Mouse (Mus musculus) MEL (cell line): ENCODE results near the gene Syt1. TPM values are rescaled to one million over a fixed set of nuclear protein-coding genes. Genes with fewer than 3 reads are reported as not detected.

ENCODE experiments used
- DNase-seq: peaks from one replicate; pipeline ENCODE4 v3.0.0; 2011; ENCODE audit warnings: low read depth, low spot score
- H3K27ac ChIP-seq: 2 replicates; pipeline ENCODE4 v1.5.1; 2012; ENCODE audit warnings: low read depth, mild to moderate bottlenecking, control low read depth, low read length, moderate library complexity; ENCODE audit not compliant: control insufficient read depth
- H3K27me3 ChIP-seq, 2 experiments: fragments of 150-350 bp in 1 of 2; sonication (generic) in 1 of 2; 2 replicates each; pipeline ENCODE4 v1.6.1; 2012; ENCODE audit warnings: low read length in 2 of 2, mild to moderate bottlenecking in 2 of 2, improper control_type of control experiment in 1 of 2, moderate library complexity in 1 of 2; ENCODE audit not compliant: insufficient read depth in 2 of 2, control insufficient read depth in 1 of 2
- H3K36me3 ChIP-seq, 2 experiments: 2 replicates each; pipeline ENCODE4 v1.6.1; 2012 to 2014; ENCODE audit warnings: low read length in 2 of 2, improper control_type of control experiment in 1 of 2, inconsistent platforms in 1 of 2, mild to moderate bottlenecking in 1 of 2; ENCODE audit not compliant: insufficient read depth in 2 of 2, control insufficient read depth in 1 of 2
- H3K4me1 ChIP-seq, 2 experiments: fragments of 150-350 bp in 1 of 2; sonication (generic) in 1 of 2; 2 replicates each; pipeline ENCODE4 v1.6.1; 2012; ENCODE audit warnings: low read length in 2 of 2, improper control_type of control experiment in 1 of 2, mild to moderate bottlenecking in 1 of 2; ENCODE audit not compliant: insufficient read depth in 2 of 2, control insufficient read depth in 1 of 2
- H3K4me3 ChIP-seq, 2 experiments: fragments of 150-350 bp in 1 of 2; sonication (generic) in 1 of 2; 2 replicates each; pipeline ENCODE4 v1.5.1; 2012; ENCODE audit warnings: low read depth in 2 of 2, low read length in 2 of 2, mild to moderate bottlenecking in 2 of 2, moderate library complexity in 2 of 2, control low read depth in 1 of 2, improper control_type of control experiment in 1 of 2; ENCODE audit not compliant: control insufficient read depth in 1 of 2, insufficient read depth in 1 of 2
- H3K79me2 ChIP-seq: 2 replicates; pipeline ENCODE4 v1.6.1; 2012; ENCODE audit warnings: mild to moderate bottlenecking, low read length, moderate library complexity; ENCODE audit not compliant: control insufficient read depth, poor library complexity, insufficient read depth
- H3K9ac ChIP-seq: 2 replicates; pipeline ENCODE4 v1.6.1; 2012; ENCODE audit warnings: low read depth, mild to moderate bottlenecking, control low read depth, low read length, moderate library complexity; ENCODE audit not compliant: control insufficient read depth, poor library complexity, severe bottlenecking
- H3K9me3 ChIP-seq: fragments of 150-350 bp; sonication (generic); replicated peaks from 2 replicates; pipeline ENCODE4 v1.6.1; 2012; ENCODE audit warnings: mild to moderate bottlenecking, low read length, improper control_type of control experiment, moderate library complexity; ENCODE audit not compliant: insufficient read depth
- BHLHE40 ChIP-seq: IDR thresholded peaks from 2 replicates; pipeline ENCODE4 v1.6.1; 2012; ENCODE audit warnings: low read depth, mild to moderate bottlenecking, inconsistent platforms, low read length, improper control_type of control experiment, borderline replicate concordance
- CHD2 ChIP-seq: IDR thresholded peaks from 2 replicates; pipeline ENCODE4 v1.6.1; 2011; ENCODE audit warnings: low read length, improper control_type of control experiment
- CTCF ChIP-seq, 3 experiments: IDR thresholded peaks in 2 of 3; conservative IDR thresholded peaks in 1 of 3; 2 replicates each; pipeline ENCODE4 v1.5.1; 2011 to 2012; ENCODE audit warnings: low read length in 3 of 3, low read depth in 2 of 3, mild to moderate bottlenecking in 2 of 3, improper control_type of control experiment in 1 of 3, inconsistent platforms in 1 of 3, mixed read lengths in 1 of 3, moderate library complexity in 1 of 3; ENCODE audit not compliant: control insufficient read depth in 1 of 3, insufficient read depth in 1 of 3, poor library complexity in 1 of 3, severe bottlenecking in 1 of 3
- E2F4 ChIP-seq: IDR thresholded peaks from 2 replicates; pipeline ENCODE4 v1.6.1; 2011; ENCODE audit warnings: low read depth, low read length, improper control_type of control experiment, borderline replicate concordance
- GABPA ChIP-seq: IDR thresholded peaks from 2 replicates; pipeline ENCODE4 v1.6.1; 2012; ENCODE audit warnings: low read depth, mild to moderate bottlenecking, inconsistent platforms, low read length, improper control_type of control experiment, moderate library complexity
- KAT2A ChIP-seq: conservative IDR thresholded peaks from 2 replicates; pipeline ENCODE4 v1.6.1; 2012; ENCODE audit warnings: low read depth, low read length, improper control_type of control experiment, inconsistent platforms
- MAFK ChIP-seq: IDR thresholded peaks from 2 replicates; pipeline ENCODE4 v1.6.1; 2011; ENCODE audit warnings: low read depth, mild to moderate bottlenecking, low read length, improper control_type of control experiment, borderline replicate concordance
- MAX ChIP-seq: IDR thresholded peaks from 2 replicates; pipeline ENCODE4 v1.6.1; 2011; ENCODE audit warnings: low read length, improper control_type of control experiment
- MEF2A ChIP-seq: IDR thresholded peaks from 2 replicates; pipeline ENCODE4 v1.6.1; 2014; ENCODE audit warnings: low read depth, mild to moderate bottlenecking, inconsistent platforms, low read length, improper control_type of control experiment; ENCODE audit not compliant: poor library complexity, insufficient replicate concordance, severe bottlenecking; ENCODE audit errors: extremely low read depth
- MXI1 ChIP-seq: IDR thresholded peaks from 2 replicates; pipeline ENCODE4 v1.6.1; 2011; ENCODE audit warnings: mild to moderate bottlenecking, low read depth, low read length, improper control_type of control experiment
- MYC ChIP-seq: IDR thresholded peaks from 2 replicates; pipeline ENCODE4 v1.6.1; 2011; ENCODE audit warnings: low read depth, mild to moderate bottlenecking, low read length, improper control_type of control experiment, moderate library complexity
- NRF1 ChIP-seq: IDR thresholded peaks from 2 replicates; pipeline ENCODE4 v1.6.1; 2014; ENCODE audit warnings: low read depth, mild to moderate bottlenecking, inconsistent platforms, low read length, improper control_type of control experiment, moderate library complexity; ENCODE audit not compliant: poor library complexity, insufficient read depth, severe bottlenecking
- POLR2AphosphoS2 ChIP-seq: IDR thresholded peaks from 2 replicates; pipeline ENCODE4 v1.6.1; 2011; ENCODE audit warnings: low read length, improper control_type of control experiment
- POLR2AphosphoS5 ChIP-seq: IDR thresholded peaks from 2 replicates; pipeline ENCODE4 v1.6.1; 2012; ENCODE audit warnings: low read depth, borderline replicate concordance, mild to moderate bottlenecking, inconsistent platforms, low read length, moderate library complexity, mixed read lengths
- SIN3A ChIP-seq: IDR thresholded peaks from 2 replicates; pipeline ENCODE4 v1.6.1; 2012; ENCODE audit warnings: low read length, improper control_type of control experiment, inconsistent platforms
- TBP ChIP-seq: IDR thresholded peaks from 2 replicates; pipeline ENCODE4 v1.8.0; 2011; ENCODE audit warnings: low read depth, low read length, improper control_type of control experiment
- USF1 ChIP-seq: IDR thresholded peaks from 2 replicates; pipeline ENCODE4 v1.6.1; 2014; ENCODE audit warnings: low read depth, mild to moderate bottlenecking, inconsistent platforms, low read length, improper control_type of control experiment, moderate library complexity
- USF2 ChIP-seq, 2 experiments: IDR thresholded peaks; 2 replicates each; pipeline ENCODE4 v1.6.1; 2011 to 2012; ENCODE audit warnings: improper control_type of control experiment in 2 of 2, low read length in 2 of 2, borderline replicate concordance in 1 of 2, inconsistent platforms in 1 of 2, low read depth in 1 of 2, mild to moderate bottlenecking in 1 of 2; ENCODE audit not compliant: insufficient read depth in 1 of 2
- ZMIZ1 ChIP-seq: IDR thresholded peaks from 2 replicates; pipeline ENCODE4 v1.6.1; 2012; ENCODE audit warnings: low read depth, mild to moderate bottlenecking, inconsistent platforms, low read length, improper control_type of control experiment, moderate library complexity
- ZNF384 ChIP-seq: IDR thresholded peaks from 2 replicates; pipeline ENCODE4 v1.6.1; 2012; ENCODE audit warnings: low read depth, mild to moderate bottlenecking, inconsistent platforms, low read length, improper control_type of control experiment
- polyA plus RNA-seq, 2 experiments: library from polyadenylated mRNA; stranded (reverse) in 1 of 2; unstranded in 1 of 2; fragments of >175 nt in 1 of 2; fragments of >200 nt in 1 of 2; gene quantifications; 2 replicates each; pipeline versions ENCODE4 v1.2.1 to v1.2.4; 2012; ENCODE audit warnings: low replicate concordance in 2 of 2, low read depth in 1 of 2; ENCODE audit not compliant: insufficient read length in 2 of 2, insufficient read depth in 1 of 2, missing spikeins in 1 of 2
- total RNA-seq: library from RNA; depleted of rRNA; stranded (reverse); fragments of 300-350 nt; gene quantifications from 2 replicates; pipeline ENCODE4 v1.2.3, GENCODE M21; 2012

The Syt1 gene
- total and polyA plus RNA-seq, 3 experiments = not detected

DNA sequence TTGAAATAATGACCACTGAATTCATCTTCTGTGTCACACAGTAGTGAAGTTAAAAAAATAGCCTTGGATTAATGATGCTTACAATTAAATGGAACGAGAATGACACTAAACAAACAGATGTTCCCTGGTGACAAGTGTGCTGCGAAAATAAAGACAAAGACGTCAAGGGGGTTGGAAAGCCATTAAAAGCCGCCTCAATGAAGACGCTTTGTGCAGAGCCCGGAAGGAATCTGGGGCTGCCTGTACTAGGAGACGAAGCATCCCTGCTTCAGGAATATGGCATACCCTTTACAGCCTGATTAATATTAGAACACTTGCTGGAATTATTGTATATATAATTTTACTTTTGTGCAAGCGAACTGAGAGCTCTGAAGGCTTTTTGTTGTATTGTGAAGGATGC lies 234.0 kb downstream of the Syt1 start:
- no peak for DNase-seq
- Histone ChIP-seq H3K9me3 (no peaks in the 10 kb centered on the region), H3K9ac (no peak overlapping the region), H3K27me3 (no peaks in the 10 kb centered on the region), H3K36me3 (no peaks in the 10 kb centered on the region), H3K4me1 (no peaks in the 10 kb centered on the region), H3K79me2 (no peaks in the 10 kb centered on the region), H3K4me3 (no peak overlapping the region), H3K27ac (no peak overlapping the region)
- TF ChIP-seq POLR2AphosphoS5 (no peak), MYC (no peak), GABPA (no peak), MAFK (no peak), ZNF384 (no peak), POLR2AphosphoS2 (no peak), E2F4 (no peak), MAX (no peak), MEF2A (no peak), ZMIZ1 (no peak), CHD2 (no peak), TBP (no peak), CTCF (IDR thresholded peaks at IDR 0.05 in 2 of 3, conservative IDR thresholded peaks at IDR 0.05 in 1 of 3; ENCODE audit: control insufficient read depth in 1 of 3, insufficient read depth in 1 of 3, low read depth in 2 of 3, low read length in 3 of 3, poor library complexity in 1 of 3, severe bottlenecking in 1 of 3) (no peak), USF2 (IDR thresholded peaks at IDR 0.05; ENCODE audit: borderline replicate concordance in 1 of 2, insufficient read depth in 1 of 2, low read depth in 1 of 2, low read length in 2 of 2) (no peak)

DNA sequence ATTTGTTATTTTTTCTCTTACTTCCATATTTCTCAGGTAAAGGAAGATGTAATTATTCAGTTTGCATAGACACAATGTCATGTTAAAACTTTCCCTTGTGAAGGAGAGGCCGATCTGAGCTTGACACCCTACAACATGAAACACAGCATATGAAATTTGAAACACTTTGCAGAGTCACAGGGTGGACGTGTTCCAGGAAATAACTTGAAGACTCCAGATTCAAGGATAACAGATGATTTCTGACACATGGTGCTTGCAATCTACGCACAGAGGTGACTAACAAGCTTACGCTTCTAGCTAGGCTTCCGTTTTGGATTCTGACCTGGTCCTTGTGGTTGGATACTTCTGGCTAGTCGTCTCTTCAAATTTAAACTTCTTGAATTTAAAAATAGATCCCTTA lies 239.7 kb downstream of the Syt1 start:
- H3K4me1 ChIP-seq = no peaks in the 10 kb centered on the region
- H3K27me3 ChIP-seq = no peaks in the 10 kb centered on the region
- H3K27ac ChIP-seq = no peak overlapping the region
- H3K36me3 ChIP-seq = no peaks in the 10 kb centered on the region
- H3K4me3 ChIP-seq = no peak overlapping the region
- TF ChIP-seq SIN3A = no peak
- no peak for TF ChIP-seq POLR2AphosphoS5
- TF ChIP-seq GABPA = no peak
- TF ChIP-seq BHLHE40 = no peak
- TF ChIP-seq E2F4 = no peak
- no peak for TF ChIP-seq MAFK
- no peak for TF ChIP-seq TBP
- TF ChIP-seq KAT2A = no peak
- TF ChIP-seq MXI1 = no peak
- no peak for TF ChIP-seq USF1
- TF ChIP-seq MYC = no peak
- TF ChIP-seq NRF1 = no peak
- TF ChIP-seq ZMIZ1 = no peak
- H3K9me3 ChIP-seq = no peaks in the 10 kb centered on the region
- DNase-seq = no peak
- H3K79me2 ChIP-seq = no peaks in the 10 kb centered on the region
- H3K9ac ChIP-seq = no peak overlapping the region
